Mouse (Mus musculus) limb, embryonic 15.5 days (tissue): ENCODE data around the gene Klc3. TPM values are rescaled to one million over a fixed set of nuclear protein-coding genes. Genes with fewer than 3 reads are reported as not detected.
A peak's percentile ranks its signal among the peaks of the same experiment; 100 is the strongest.

ENCODE experiments used
- ATAC-seq: fragments of 200-750 bp; cut with Nextera tagmentation; 2 replicates; pipeline ENCODE4 v1.8.0; 2017; ENCODE audit warnings: low read depth, moderate TSS enrichment; ENCODE audit not compliant: insufficient number of reproducible peaks, low FRiP score, low TSS enrichment
- H3K27ac ChIP-seq: fragments of 300-500 bp; sonication (generic); 2 replicates; pipeline ENCODE4 v1.5.1; 2015; ENCODE audit warnings: moderate library complexity, mild to moderate bottlenecking, inconsistent platforms
- H3K27me3 ChIP-seq: fragments of 300-500 bp; sonication (generic); 2 replicates; pipeline ENCODE4 v1.6.1; 2015; ENCODE audit warnings: inconsistent platforms
- H3K36me3 ChIP-seq: fragments of 300-500 bp; sonication (generic); 2 replicates; pipeline ENCODE4 v1.6.1; 2015; ENCODE audit warnings: inconsistent platforms
- H3K4me1 ChIP-seq: fragments of 300-500 bp; sonication (generic); 2 replicates; pipeline ENCODE4 v1.6.1; 2015; ENCODE audit warnings: inconsistent platforms
- H3K4me2 ChIP-seq: fragments of 300-500 bp; sonication (generic); 2 replicates; pipeline ENCODE4 v1.6.1; 2015; ENCODE audit warnings: mild to moderate bottlenecking, inconsistent platforms
- H3K4me3 ChIP-seq: fragments of 300-500 bp; sonication (generic); 2 replicates; pipeline ENCODE4 v1.5.1; 2015; ENCODE audit warnings: mild to moderate bottlenecking, inconsistent platforms
- H3K9ac ChIP-seq: fragments of 300-500 bp; sonication (generic); 2 replicates; pipeline ENCODE4 v1.6.1; 2015; ENCODE audit warnings: inconsistent platforms
- H3K9me3 ChIP-seq: fragments of 300-500 bp; sonication (generic); 2 replicates; pipeline ENCODE4 v1.6.1; 2016; ENCODE audit warnings: inconsistent platforms
- WGBS: fragments of 180-500 bp; shearing (Covaris S2); methylation state at CpG from one replicate; pipeline ENCODE4 v1.1.7; 2015; 5-methylcytosine and 5-hydroxymethylcytosine counted together
- microRNA counts: library from miRNA; unstranded; fragments of <30 nt; microRNA quantifications from one replicate; lab custom pipeline; 2016
- microRNA-seq: library from miRNA; unstranded; fragments of <30 nt; microRNA quantifications from one replicate; pipeline ENCODE4, GENCODE M21; 2016
- polyA plus RNA-seq: library from polyadenylated mRNA; unstranded; fragments of >200 nt; fragmentation: Nextera tagmentation; extraction: Ambion mirVana; gene quantifications from 2 replicates; pipeline ENCODE4 v1.2.1, GENCODE M21; 2015

Klc3 gene
- polyA plus RNA-seq, 1 experiment from 2014 or later = 37.6 TPM

- Histone ChIP-seq H3K4me1 (peaks cover 37% of the 10 kb centered on the region), H3K4me3 (peak overlapping the region; percentile 75), H3K27ac (no peak overlapping the region), H3K4me2 (peak overlapping the region; percentile 90), H3K9me3 (no peaks in the 10 kb centered on the region), H3K27me3 (no peaks in the 10 kb centered on the region), H3K9ac (peak overlapping the region; percentile 57), H3K36me3 (peaks cover 39% of the 10 kb centered on the region)
- ATAC-seq = no peak
- 14% methylated on average over 13 of the region's 13 CpGs for WGBS
Observed at GRCm38 (mm10) chr7:19358634-19359033, 45.3 kb downstream of the Klc3 start.

DNA sequence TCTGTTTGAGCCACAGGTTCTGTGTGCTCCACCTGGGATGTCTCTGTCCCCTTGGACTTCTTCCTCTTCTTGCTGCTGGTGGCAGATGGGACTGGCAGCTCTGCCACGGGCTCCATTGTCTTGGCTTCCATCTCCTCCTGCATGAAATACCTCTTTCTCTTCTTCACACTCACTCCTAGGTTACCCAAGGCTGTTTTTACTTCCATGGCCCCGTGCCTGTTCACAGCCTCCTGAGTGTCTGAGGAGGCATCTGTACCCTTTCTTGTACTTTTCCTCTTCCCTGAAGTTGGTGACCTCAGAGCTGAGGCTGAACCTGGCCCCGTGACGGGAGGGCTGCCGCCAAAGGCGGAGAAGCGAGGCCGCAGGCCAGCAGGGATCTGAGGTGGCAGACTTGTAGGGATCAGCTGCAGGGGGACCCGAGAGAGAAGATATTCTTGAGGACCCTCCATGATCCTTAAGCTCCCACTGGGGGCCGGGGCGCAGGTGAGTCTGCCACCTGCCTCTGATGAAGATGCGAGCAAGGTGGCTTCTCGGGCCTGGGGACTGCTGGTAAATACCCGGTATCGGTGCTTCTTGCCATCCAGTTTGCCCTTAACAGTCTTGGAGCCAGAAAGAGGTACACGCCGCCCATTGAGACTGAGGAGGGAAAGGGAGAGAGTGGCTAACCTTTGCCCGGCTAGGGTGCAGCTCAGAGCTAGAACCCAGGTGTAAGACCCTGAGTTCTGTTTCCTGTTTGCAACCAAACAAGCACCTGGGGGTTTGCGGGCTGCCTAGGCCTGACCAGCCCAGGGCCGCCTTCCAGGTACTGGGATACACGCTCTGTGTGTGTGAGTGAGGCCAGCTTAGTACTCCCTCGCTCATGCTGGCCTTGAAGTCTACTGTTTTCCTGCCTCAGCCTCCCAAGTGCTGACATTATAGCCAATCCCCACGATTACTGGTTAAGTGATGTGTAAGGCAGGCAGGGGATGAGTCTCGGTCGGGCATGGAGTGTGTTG lies 46.2 kb downstream of the Klc3 start:
- no peaks in the 10 kb centered on the region for H3K9me3 ChIP-seq
- no peak for ATAC-seq
- H3K9ac ChIP-seq = peak overlapping the region; percentile 57; the same call in 1 of the 2 replicates
- H3K27me3 ChIP-seq = no peaks in the 10 kb centered on the region
- peaks cover 33% of the 10 kb centered on the region for H3K4me1 ChIP-seq
- 91% methylated on average over 25 of the region's 25 CpGs for WGBS
- H3K4me2 ChIP-seq = peak overlapping the region; percentile 90
- H3K27ac ChIP-seq = no peak overlapping the region
- peak overlapping the region; percentile 75 for H3K4me3 ChIP-seq
- H3K36me3 ChIP-seq = peaks cover 48% of the 10 kb centered on the region

DNA sequence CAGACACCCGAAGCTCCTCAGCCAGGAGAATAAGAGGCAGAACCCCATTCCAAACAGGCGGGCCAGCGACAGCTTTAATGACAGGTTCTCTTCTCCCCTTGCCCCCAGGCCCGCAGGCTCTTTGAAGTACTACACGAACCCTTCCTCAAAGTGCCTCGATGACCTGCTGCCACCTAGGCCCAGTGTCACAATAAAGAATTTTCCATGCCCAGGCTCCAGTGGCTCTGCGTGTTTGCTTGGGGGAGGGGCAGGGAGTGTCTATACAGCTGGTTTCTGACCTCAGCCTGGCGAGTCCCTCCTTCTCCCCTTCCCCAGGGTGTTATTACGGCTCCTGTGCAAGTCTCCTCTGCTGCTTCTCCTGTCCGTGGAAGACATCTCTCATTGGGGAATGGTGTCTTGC lies 47.6 kb downstream of the Klc3 start:
- no peak overlapping the region for H3K27ac ChIP-seq
- H3K9ac ChIP-seq = no peak overlapping the region
- no peak for ATAC-seq
- H3K4me1 ChIP-seq = peaks cover 20% of the 10 kb centered on the region
- H3K9me3 ChIP-seq = no peaks in the 10 kb centered on the region
- H3K4me2 ChIP-seq = no peak overlapping the region
- no peaks in the 10 kb centered on the region for H3K27me3 ChIP-seq
- H3K36me3 ChIP-seq = peaks cover 62% of the 10 kb centered on the region
- WGBS = 61% methylated on average over 10 of the region's 10 CpGs
- no peak overlapping the region for H3K4me3 ChIP-seq

GRCm38 (mm10) chr7:19354991-19355390 lies 48.9 kb downstream of the Klc3 start:
- no peak overlapping the region for H3K27ac ChIP-seq
- H3K9ac ChIP-seq = no peak overlapping the region
- no peaks in the 10 kb centered on the region for H3K27me3 ChIP-seq
- 90% methylated on average over 5 of the region's 5 CpGs for WGBS
- H3K4me1 ChIP-seq = peaks cover 11% of the 10 kb centered on the region
- peaks cover 72% of the 10 kb centered on the region for H3K36me3 ChIP-seq
- no peak for ATAC-seq
- no peaks in the 10 kb centered on the region for H3K9me3 ChIP-seq
- H3K4me2 ChIP-seq = no peak overlapping the region
- no peak overlapping the region for H3K4me3 ChIP-seq

DNA sequence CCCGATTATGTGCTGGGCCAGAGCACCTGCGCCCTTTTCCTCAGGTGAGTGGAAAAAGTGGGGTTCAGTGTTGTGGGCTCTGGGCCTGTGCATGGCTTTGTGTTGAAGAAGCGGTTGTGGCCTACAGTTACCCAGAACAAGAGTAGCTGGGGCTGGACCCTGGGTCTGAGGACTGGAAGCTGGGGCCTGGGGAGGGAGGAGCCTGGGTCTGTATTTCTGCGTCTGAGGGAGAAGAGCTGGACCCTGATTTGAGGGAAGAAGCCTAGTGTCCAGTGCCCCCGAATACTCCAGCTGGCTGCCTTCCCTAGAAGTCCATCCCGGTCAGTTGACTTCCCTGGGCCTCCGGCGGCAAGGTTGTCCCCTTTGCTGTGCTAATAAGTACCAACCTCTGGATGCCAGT lies 53.7 kb downstream of the Klc3 start:
- H3K4me2 ChIP-seq = no peak overlapping the region
- H3K9ac ChIP-seq = no peak overlapping the region
- WGBS = 95% methylated on average over 8 of the region's 8 CpGs
- H3K4me3 ChIP-seq = no peak overlapping the region
- H3K27me3 ChIP-seq = no peaks in the 10 kb centered on the region
- H3K9me3 ChIP-seq = no peaks in the 10 kb centered on the region
- H3K4me1 ChIP-seq = peaks cover 13% of the 10 kb centered on the region
- ATAC-seq = no peak
- no peak overlapping the region for H3K27ac ChIP-seq
- H3K36me3 ChIP-seq = peaks cover 74% of the 10 kb centered on the region

DNA sequence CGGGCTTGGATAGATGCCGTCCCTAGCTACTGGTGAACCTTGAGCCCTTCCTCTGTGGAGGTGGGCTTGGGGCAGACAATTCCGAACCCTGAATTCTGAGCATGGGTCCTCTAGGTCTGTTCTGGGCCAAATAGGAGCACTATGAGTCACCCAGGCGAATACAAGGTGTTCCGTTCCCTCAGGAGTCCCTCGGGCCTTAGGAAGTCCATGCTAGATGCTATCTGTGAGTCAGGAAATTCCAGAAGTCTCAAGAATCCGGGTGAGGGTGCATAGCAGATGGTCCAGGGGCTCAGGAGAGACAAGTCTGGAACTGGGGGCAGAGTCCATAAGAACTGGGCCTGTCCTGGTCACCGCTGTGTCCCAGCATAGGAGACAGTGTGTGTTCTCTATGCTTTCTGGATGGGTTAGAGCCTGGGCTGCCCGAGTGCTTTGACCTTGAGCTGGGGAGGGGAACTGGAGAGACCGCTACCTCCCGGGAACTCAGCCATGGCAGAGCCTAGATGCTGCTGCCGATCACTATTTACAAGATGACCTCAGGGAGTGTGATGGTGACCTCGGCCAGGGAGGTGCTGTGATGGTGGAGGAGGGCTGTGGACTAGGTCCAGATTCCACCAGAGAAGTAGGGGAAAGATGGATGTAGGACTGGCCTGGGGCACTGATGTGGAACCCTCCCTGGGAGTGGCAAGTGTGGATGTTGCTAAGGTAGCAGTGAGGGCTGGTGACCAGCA lies 54.6 kb downstream of the Klc3 start:
- no peak overlapping the region for H3K4me2 ChIP-seq
- ATAC-seq = no peak

DNA sequence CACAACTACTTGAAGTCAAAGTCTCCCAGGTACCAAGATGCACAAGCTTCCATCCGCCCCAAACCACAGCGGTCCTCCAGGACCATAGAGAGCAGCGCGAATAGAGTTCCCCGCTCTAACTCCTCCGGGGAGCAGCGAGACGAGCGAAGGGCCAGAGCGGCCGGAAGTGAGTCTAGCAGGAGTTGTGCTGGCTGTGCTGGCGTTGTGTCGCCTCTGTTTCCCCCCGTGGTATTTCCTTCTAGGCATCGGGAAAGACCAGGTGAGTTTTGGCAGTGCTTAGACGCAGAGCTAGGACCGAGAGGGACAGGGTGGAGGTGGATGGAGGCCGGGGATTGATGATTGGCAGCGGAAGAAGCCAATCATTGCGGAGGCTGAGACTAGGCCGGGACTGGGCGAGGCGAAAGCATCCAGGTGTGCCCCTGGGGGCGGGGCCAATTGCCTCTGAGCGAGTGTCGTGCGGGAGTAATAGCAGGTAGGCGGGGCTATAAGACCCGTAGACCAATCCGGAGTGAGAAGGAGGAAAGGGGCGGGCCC lies 58.9 kb downstream of the Klc3 start:
- Histone ChIP-seq H3K9me3 (no peaks in the 10 kb centered on the region), H3K36me3 (peaks cover 27% of the 10 kb centered on the region), H3K4me3 (peak overlapping the region; percentile 66), H3K9ac (peak overlapping the region; percentile 40), H3K4me2 (peak overlapping the region; percentile 86), H3K27ac (peak overlapping the region; percentile 94), H3K4me1 (peaks cover 48% of the 10 kb centered on the region), H3K27me3 (peaks cover 13% of the 10 kb centered on the region; the same call in 1 of the 2 replicates)
- WGBS = under 1% methylated on average over 31 of the region's 31 CpGs
- peak; percentile 92 for ATAC-seq

More for the DNA sequence above, 54.6 kb downstream of the Klc3 start:
- Histone ChIP-seq H3K4me1 (peaks cover 18% of the 10 kb centered on the region), H3K4me3 (no peak overlapping the region), H3K27ac (no peak overlapping the region), H3K9me3 (no peaks in the 10 kb centered on the region), H3K27me3 (no peaks in the 10 kb centered on the region), H3K36me3 (peaks cover 66% of the 10 kb centered on the region), H3K9ac (no peak overlapping the region)
- 86% methylated on average over 13 of the region's 13 CpGs for whole genome bisulfite sequencing

MicroRNA genes within 50 kb of the gene (microRNA counts, 519-probe panel; counts per million panel counts)
- not detected for microRNA mmu-miR-343 (lab: Ali Mortazavi, UCI)

Small RNA genes within 50 kb of the gene (microRNA-seq; reads per million reads assigned to microRNA genes)
- gene Mir343 = not detected

Other genes starting within 250 kb of the Klc3 start
- gene Gipr, start 238.0 kb downstream of the Klc3 start, polyA plus RNA-seq = 1.0 and 1.2 TPM in 2 replicates
- 8.7 and 12.8 TPM in 2 replicates for gene Eml2, start 227.7 kb downstream of the Klc3 start, polyA plus RNA-seq
- 2.4 and 3.0 TPM in 2 replicates for gene Gpr4, start 191.6 kb downstream of the Klc3 start, polyA plus RNA-seq
- 28.4 and 31.5 TPM in 2 replicates for gene Opa3, start 175.8 kb downstream of the Klc3 start, polyA plus RNA-seq
- gene Vasp, start 132.3 kb downstream of the Klc3 start, polyA plus RNA-seq = 73.8 and 84.0 TPM in 2 replicates
- gene Ppm1n, start 124.0 kb downstream of the Klc3 start, polyA plus RNA-seq = 0.16 and 0.19 TPM in 2 replicates
- 21.4 and 48.2 TPM in 2 replicates for gene Rtn2, start 121.5 kb downstream of the Klc3 start, polyA plus RNA-seq
- 0.29 and 0.41 TPM in 2 replicates for gene Fosb, start 94.1 kb downstream of the Klc3 start, polyA plus RNA-seq
- 75.7 and 75.9 TPM in 2 replicates for gene Ercc1, start 59.3 kb downstream of the Klc3 start, polyA plus RNA-seq
- 32.9 and 34.2 TPM in 2 replicates for gene Cd3eap, start 44.6 kb downstream of the Klc3 start, polyA plus RNA-seq
- 20.0 and 24.8 TPM in 2 replicates for gene Ppp1r13l, start 44.4 kb downstream of the Klc3 start, polyA plus RNA-seq
- gene Ercc2, start 22.1 kb downstream of the Klc3 start, polyA plus RNA-seq = 14.0 and 14.9 TPM in 2 replicates
- 139 and 815 TPM in 2 replicates for gene Ckm, start 672 bp upstream of the Klc3 start, polyA plus RNA-seq
- gene Mark4, start 54.7 kb upstream of the Klc3 start, polyA plus RNA-seq = 8.2 and 9.3 TPM in 2 replicates
- 1.4 and 1.6 TPM in 2 replicates for gene Exoc3l2, start 59.2 kb upstream of the Klc3 start, polyA plus RNA-seq
- 1.8 and 2.0 TPM in 2 replicates for gene Bloc1s3, start 104.3 kb upstream of the Klc3 start, polyA plus RNA-seq
- gene Trappc6a, start 104.3 kb upstream of the Klc3 start, polyA plus RNA-seq = 94.7 and 97.9 TPM in 2 replicates
- gene Nkpd1, start 113.7 kb upstream of the Klc3 start, polyA plus RNA-seq = 1.7 and 2.5 TPM in 2 replicates
- 25.1 and 26.3 TPM in 2 replicates for gene Ppp1r37, start 159.0 kb upstream of the Klc3 start, polyA plus RNA-seq
- gene Zfp296, start 173.2 kb upstream of the Klc3 start, polyA plus RNA-seq = 1.00 and 1.1 TPM in 2 replicates
- gene Gemin7, start 173.5 kb upstream of the Klc3 start, polyA plus RNA-seq = 144 and 149 TPM in 2 replicates
- 49.6 and 49.8 TPM in 2 replicates for gene Clasrp, start 200.4 kb upstream of the Klc3 start, polyA plus RNA-seq
- 11.8 and 14.1 TPM in 2 replicates for gene Relb, start 225.3 kb upstream of the Klc3 start, polyA plus RNA-seq